Mouse (Mus musculus): ENCODE results near the gene Hhip.

DNA sequence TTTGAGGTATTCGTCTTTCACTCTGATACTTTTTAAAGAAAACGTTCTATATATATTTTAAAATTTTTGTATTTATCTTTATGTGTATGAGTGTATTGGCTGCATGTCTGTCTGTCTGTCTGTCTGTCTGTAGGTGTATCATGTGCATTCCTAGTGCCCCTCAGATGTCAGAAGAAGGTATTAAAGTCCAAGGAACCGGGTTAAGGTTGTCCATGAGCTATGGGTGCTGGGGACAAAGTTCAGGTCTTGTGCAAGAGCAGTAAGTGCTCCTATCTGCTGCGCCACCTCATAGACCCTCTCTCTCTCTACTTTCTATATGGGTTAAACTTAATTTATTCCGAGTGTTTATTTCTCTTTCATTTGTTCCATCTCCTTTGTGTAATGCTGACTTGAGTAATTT lies 55.5 kb downstream of the Hhip start:
- no peak for TF ChIP-seq CTCF (IDR thresholded peaks at IDR 0.05; ENCODE audit: extremely low read depth, insufficient read length, insufficient replicate concordance, low read depth, low read length)
- no peak for TF ChIP-seq POLR2A (IDR thresholded peaks at IDR 0.05; ENCODE audit: low read depth, low read length)

All from small intestine, adult 2 months (tissue).